Mouse (Mus musculus): ENCODE measurements around the gene Cdc20. TPM values are rescaled to one million over a fixed set of nuclear protein-coding genes. Genes with fewer than 3 reads are reported as not detected.

The Cdc20 gene
- polyA plus RNA-seq, 1 experiment from 2014 or later: 164 TPM

DNA sequence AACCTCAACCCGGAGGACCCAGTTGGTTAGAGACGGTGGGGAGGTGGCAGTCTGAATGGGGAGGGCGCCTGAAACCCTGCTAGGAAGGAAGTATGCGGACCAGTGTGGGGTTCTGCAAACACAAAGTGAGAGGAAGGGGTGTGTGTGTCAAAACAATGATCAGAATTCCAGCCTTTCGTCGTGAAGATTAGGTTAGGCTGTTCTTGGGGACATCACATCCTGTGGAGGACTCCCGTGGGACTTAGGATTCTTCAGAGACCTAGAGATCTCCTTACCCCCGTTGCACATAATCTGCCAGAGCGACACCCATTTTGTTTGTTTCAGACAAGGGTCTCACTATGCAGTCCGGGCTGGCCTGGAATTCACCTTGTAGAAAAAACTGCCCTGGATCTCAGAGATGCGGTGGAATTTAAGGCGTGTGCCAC lies 689 bp upstream of the Cdc20 start:
- Histone ChIP-seq H3K9me3 (no peaks in the 10 kb centered on the region), H3K4me1 (peaks cover 37% of the 10 kb centered on the region), H3K36me3 (peaks cover 17% of the 10 kb centered on the region), H3K27me3 (no peaks in the 10 kb centered on the region), H3K27ac (peak overlapping the region; percentile 93), H3K9ac (peak overlapping the region; percentile 33; the same call in 1 of the 2 replicates), H3K4me3 (peak overlapping the region; percentile 62), H3K4me2 (peak overlapping the region; percentile 96)
- WGBS: 5% methylated on average over 12 of the region's 12 CpGs
- no peak for ATAC-seq (ENCODE audit: insufficient number of reproducible peaks, low FRiP score, low TSS enrichment, low read depth)

DNA sequence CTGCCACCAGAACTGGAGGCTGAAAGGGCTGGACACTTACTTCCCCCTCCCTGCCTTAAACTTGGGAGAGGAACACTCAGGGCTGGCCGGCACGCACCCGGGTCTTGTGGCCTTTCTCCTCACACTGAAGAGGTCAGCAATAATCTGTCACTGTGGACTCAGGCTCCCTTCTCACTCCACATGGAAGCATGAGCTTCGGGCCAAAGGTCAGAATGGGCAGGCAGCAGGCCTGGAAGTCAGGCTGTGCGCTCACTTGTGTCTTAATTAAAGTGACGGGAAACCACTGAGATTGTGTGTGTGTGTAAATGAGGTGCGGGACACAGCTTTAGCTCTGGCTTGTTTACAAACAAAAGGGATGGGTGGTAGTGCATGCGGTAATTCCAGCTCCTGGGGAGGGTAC lies 4.8 kb downstream of the Cdc20 start:
- no peak overlapping the region for H3K27ac ChIP-seq
- no peaks in the 10 kb centered on the region for H3K9me3 ChIP-seq
- H3K4me1 ChIP-seq: peaks cover 58% of the 10 kb centered on the region
- H3K9ac ChIP-seq: no peak overlapping the region
- peaks cover 43% of the 10 kb centered on the region for H3K36me3 ChIP-seq
- no peak overlapping the region for H3K4me2 ChIP-seq
- 78% methylated on average over 8 of the region's 8 CpGs for WGBS
- no peaks in the 10 kb centered on the region for H3K27me3 ChIP-seq
- ATAC-seq (ENCODE audit: insufficient number of reproducible peaks, low FRiP score, low TSS enrichment, low read depth): no peak
- no peak overlapping the region for H3K4me3 ChIP-seq

DNA sequence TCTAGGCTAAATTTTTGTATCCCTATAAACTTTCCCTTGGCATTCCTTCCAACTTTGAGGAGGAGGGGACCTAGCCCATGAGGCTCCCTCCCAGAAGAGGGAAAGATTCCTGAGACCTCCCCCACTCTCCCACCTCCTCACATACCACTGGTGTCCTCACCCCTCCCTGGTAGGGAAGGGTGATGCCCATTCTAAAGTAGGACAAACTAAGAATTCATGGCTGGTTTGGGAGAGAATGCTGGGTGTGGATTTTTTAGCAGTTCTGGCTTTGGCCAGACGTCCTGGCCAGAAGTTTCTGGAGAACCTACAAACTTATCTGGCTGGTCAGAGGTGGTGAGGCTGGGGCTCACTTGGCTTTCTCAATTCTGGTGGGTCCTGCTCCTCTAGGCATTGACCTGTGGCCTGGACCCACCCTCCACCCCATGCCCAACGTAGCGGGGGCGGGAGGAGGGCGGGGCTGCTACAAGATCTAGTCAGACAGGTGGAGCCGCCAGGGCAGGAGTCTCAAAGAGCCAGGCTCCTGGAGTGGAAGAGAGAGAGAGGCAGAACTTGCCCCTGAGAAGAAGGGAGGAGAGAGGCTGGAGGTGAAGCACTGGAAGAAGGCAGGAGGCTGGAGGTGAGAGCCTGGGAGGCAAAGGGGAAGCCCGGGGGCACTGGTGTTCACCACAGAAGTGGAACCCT lies 7.8 kb downstream of the Cdc20 start:
- H3K4me3 ChIP-seq: peak overlapping the region; percentile 77
- H3K27me3 ChIP-seq: no peaks in the 10 kb centered on the region
- peak overlapping the region; percentile 88 for H3K4me2 ChIP-seq
- ATAC-seq (ENCODE audit: insufficient number of reproducible peaks, low FRiP score, low TSS enrichment, low read depth): no peak
- peak overlapping the region; percentile 76; the same call in 1 of the 2 replicates for H3K9ac ChIP-seq
- peaks cover 40% of the 10 kb centered on the region for H3K36me3 ChIP-seq
- H3K27ac ChIP-seq: peak overlapping the region; percentile 91
- 44% methylated on average over 7 of the region's 7 CpGs for WGBS
- H3K4me1 ChIP-seq: peaks cover 38% of the 10 kb centered on the region
- no peaks in the 10 kb centered on the region for H3K9me3 ChIP-seq

DNA sequence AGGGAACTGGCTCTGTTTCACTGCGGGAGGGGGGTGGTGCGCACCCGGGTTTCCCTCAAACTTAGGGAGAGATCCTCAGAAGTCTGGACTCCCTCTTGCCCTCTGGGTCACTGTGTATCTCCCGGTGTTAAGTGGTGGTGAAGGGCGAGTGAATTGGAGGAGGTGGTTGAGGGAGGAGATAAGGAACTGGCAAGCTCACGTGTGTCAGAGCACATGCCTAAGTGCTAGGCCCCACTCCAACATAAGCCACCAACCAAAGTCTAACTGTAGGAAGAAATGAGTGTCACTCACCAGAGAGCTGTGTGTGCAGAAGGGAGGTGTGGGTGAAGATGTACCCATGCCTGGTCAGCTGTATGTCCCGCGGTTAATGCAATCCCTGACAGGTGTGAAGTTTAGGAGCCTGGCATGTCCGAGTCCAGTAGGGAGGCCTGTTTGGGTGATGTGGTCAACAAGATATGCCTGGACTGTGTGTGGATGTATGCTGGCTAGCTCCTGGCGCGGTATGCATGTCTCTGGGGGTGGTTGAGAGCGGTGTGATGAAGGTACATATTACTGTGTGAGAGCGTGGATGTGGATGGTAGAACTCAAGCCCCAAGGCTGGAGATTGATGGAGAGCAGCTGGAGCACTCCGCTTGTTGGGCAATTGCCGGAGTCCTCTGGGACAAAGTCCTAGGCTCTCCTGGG lies 8.5 kb downstream of the Cdc20 start:
- H3K36me3 ChIP-seq: peaks cover 35% of the 10 kb centered on the region
- peak overlapping the region; percentile 77 for H3K4me3 ChIP-seq
- H3K4me1 ChIP-seq: peaks cover 36% of the 10 kb centered on the region
- H3K27me3 ChIP-seq: no peaks in the 10 kb centered on the region
- ATAC-seq (ENCODE audit: insufficient number of reproducible peaks, low FRiP score, low TSS enrichment, low read depth): no peak
- WGBS: 29% methylated on average over 15 of the region's 15 CpGs
- peak overlapping the region; percentile 88 for H3K4me2 ChIP-seq
- H3K9me3 ChIP-seq: no peaks in the 10 kb centered on the region
- peak overlapping the region; percentile 76 for H3K9ac ChIP-seq
- H3K27ac ChIP-seq: peak overlapping the region; percentile 91

DNA sequence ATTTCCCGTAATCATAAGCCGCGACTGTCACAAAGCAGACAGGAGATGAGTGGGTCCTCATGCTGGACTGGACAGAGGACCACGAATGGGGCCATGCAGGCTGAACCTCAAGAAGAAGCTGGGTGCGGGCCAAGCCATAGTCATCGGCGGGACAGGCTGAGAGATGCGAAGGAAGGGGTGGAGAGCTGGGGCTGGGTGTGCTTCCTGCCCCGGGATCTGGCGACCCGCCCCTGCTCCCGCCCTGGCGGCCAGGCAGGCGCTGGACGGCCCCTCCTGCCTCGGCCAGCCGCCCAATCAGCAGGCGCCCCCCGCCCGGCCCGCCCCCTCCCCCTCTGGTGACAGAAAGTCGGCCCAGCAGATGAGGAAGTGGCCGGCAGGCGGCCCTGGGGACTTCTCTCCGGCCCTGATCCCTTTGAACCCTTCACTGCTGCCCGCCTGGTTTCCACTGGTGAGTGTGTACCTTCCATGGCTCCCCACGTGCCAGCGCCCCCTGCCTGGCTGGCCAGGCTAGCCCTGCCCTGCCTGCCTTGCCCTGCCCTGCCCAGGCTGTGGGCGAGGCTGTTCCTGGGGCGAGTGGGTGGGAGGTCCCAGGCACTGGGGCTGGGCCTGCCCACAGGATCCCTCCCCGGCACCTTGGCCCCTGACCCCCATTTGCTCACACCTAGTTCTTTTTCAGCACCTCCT lies 9.2 kb downstream of the Cdc20 start, which contains the start of gene Elovl1:
TSS of gene Elovl1 (plus strand) at position 326 of the 684 bp plus-strand sequence.
- H3K9ac ChIP-seq: peak within 1 kb of the TSS; percentile 76
- no peaks in the 10 kb centered on the region for H3K9me3 ChIP-seq
- WGBS: under 1% methylated on average over 28 of the region's 31 CpGs
- H3K4me3 ChIP-seq: peak within 1 kb of the TSS; percentile 77
- peak within 1 kb of the TSS; percentile 88 for H3K4me2 ChIP-seq
- H3K27me3 ChIP-seq: no peaks in the 10 kb centered on the region
- peak within 1 kb of the TSS; percentile 91 for H3K27ac ChIP-seq
- peaks cover 32% of the 10 kb centered on the region for H3K4me1 ChIP-seq
- peak; percentile 93 for ATAC-seq (ENCODE audit: insufficient number of reproducible peaks, low FRiP score, low TSS enrichment, low read depth)
- H3K36me3 ChIP-seq: peaks cover 27% of the 10 kb centered on the region

DNA sequence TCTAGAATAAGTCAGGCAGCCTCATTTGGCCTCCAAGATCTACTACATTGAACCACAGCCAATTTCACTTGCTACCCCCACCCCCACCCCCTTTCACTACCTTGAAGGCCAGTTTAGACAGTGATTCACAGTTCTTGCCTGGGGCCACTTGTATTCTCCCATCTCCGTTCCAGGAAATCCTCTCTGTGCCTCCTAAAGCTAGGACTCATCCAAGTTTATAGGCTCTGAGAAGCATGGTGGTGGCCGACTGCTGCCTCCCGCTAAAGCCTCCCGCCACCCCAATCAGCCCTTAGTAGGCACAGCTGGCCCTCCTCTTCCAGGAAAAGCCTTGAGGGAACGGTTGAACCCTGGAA lies 9.8 kb downstream of the Cdc20 start:
- peak overlapping the region; percentile 77 for H3K4me3 ChIP-seq
- H3K27ac ChIP-seq: peak overlapping the region; percentile 91
- peak overlapping the region; percentile 52 for H3K9ac ChIP-seq
- H3K4me2 ChIP-seq: peak overlapping the region; percentile 88
- no peaks in the 10 kb centered on the region for H3K27me3 ChIP-seq
- H3K9me3 ChIP-seq: no peaks in the 10 kb centered on the region
- H3K4me1 ChIP-seq: peaks cover 32% of the 10 kb centered on the region
- WGBS: 0% methylated on average over 5 of the region's 5 CpGs
- ATAC-seq (ENCODE audit: insufficient number of reproducible peaks, low FRiP score, low TSS enrichment, low read depth): peak; percentile 46
- peaks cover 25% of the 10 kb centered on the region for H3K36me3 ChIP-seq

DNA sequence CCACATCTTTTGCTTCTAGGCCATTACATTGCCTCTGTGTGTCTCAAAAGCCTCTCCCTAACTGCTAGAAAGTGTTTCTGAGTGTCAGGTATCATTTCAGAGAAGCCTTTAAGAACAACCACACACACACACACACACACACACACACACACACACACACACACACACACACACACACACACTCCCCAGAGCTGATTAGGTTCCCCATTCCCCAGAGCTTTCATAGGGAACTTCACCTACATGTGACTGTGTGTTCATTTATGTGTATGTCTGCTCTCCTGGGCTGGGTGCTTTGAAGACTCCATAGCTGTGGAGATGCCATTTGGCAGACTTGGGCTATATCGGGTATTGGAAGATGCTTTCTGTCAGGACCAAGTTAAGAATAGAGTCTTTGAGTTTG lies 11.8 kb downstream of the Cdc20 start:
- H3K9me3 ChIP-seq: no peaks in the 10 kb centered on the region
- peaks cover 22% of the 10 kb centered on the region for H3K36me3 ChIP-seq
- H3K27me3 ChIP-seq: no peaks in the 10 kb centered on the region
- H3K4me3 ChIP-seq: no peak overlapping the region
- peaks cover 32% of the 10 kb centered on the region for H3K4me1 ChIP-seq
- 95% methylated on average over 1 of the region's 1 CpGs for WGBS
- no peak overlapping the region for H3K27ac ChIP-seq
- no peak for ATAC-seq (ENCODE audit: insufficient number of reproducible peaks, low FRiP score, low TSS enrichment, low read depth)
- H3K9ac ChIP-seq: no peak overlapping the region
- no peak overlapping the region for H3K4me2 ChIP-seq

DNA sequence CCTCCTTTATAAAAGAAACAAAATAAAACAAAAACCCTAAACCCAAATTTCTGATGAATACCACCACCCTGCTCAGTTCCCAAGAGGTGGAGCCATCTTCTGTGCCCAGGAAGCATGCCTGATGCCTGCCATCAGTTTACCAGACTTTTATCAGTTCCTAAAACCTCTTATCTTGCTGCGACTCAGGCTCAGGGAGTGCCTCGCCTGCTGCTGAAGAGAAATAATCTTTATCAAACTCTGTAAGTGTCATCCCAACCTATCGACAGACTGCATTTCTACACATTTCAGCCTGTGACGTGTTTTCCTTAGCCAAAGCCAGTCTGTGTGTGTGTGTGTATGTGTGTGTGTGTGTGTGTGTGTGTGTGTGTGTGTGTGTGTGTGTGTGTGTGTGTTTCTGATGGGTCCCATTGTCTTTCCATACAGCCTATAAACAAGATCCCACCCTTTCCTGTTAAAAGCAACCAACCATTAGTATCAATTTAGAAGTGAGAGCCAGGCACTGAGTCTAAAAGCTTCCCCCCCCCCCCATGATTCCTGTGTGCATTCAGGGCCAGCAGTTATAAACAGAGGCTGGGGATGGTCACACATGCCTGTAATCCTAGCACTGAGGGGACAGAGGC lies 12.5 kb downstream of the Cdc20 start:
- Histone ChIP-seq H3K9ac (no peak overlapping the region), H3K36me3 (peaks cover 27% of the 10 kb centered on the region), H3K4me2 (no peak overlapping the region), H3K9me3 (no peaks in the 10 kb centered on the region), H3K4me1 (peaks cover 25% of the 10 kb centered on the region), H3K27me3 (no peaks in the 10 kb centered on the region), H3K27ac (no peak overlapping the region), H3K4me3 (no peak overlapping the region)
- WGBS: 86% methylated on average over 4 of the region's 4 CpGs
- ATAC-seq (ENCODE audit: insufficient number of reproducible peaks, low FRiP score, low TSS enrichment, low read depth): no peak

DNA sequence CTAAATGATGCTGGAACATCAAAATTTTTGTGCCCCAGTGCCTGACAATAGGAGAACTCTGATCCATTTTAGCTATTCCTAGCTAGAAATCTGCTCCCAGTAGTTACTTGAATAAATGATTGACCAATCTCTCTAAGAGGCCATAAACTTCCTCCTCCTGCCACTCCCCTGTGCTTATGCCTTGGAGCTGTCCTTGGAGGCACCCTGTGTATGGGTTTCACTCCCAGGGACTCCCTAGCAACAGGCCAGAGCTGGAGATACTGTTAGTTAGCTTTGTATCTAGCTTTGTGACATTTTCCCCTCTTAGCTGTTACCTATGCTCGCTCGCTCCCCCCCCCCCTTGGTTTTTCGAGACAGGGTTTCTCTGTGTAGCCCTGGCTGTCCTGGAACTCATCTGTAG lies 15.8 kb downstream of the Cdc20 start:
- Histone ChIP-seq H3K4me1 (no peaks in the 10 kb centered on the region), H3K36me3 (peaks cover 56% of the 10 kb centered on the region), H3K27me3 (no peaks in the 10 kb centered on the region), H3K9ac (no peak overlapping the region), H3K4me2 (no peak overlapping the region), H3K27ac (no peak overlapping the region), H3K9me3 (no peaks in the 10 kb centered on the region), H3K4me3 (no peak overlapping the region)
- WGBS: 95% methylated on average over 3 of the region's 3 CpGs
- ATAC-seq (ENCODE audit: insufficient number of reproducible peaks, low FRiP score, low TSS enrichment, low read depth): no peak

DNA sequence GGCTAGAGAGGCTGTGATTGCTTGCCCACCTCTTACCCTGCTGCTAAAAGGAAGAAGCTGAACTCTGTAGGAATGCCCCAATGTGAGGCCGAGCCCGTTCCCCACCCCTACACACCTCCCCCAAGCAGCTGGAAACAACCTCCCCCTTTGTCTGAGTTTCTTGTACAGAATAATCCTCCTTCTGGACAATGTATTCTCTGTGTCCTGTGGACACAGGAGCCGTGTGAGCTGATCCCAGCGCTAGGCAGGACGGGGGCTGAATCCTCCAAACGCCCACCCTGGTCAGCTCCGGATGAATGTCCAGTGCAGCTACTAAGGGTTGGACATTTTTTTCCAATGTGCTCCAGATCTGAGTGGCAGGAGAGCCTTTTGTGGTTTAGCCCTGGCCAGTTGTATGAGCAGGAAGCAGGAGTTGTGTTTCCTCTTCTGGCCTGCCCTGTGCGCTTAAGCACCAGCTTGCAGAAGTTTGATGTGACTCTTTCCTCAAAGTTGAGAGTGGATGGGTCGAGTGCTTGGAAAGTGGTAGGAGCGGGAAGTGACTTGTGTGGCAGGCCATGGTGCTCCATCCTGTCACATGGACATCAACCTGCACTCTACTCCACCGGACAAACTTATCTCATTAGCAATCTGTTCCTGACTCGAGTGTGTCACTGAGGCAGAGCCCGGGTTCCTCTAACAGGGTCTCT lies 19.9 kb downstream of the Cdc20 start:
- no peak overlapping the region for H3K4me2 ChIP-seq
- H3K9me3 ChIP-seq: no peaks in the 10 kb centered on the region
- H3K36me3 ChIP-seq: peaks cover 94% of the 10 kb centered on the region
- H3K4me1 ChIP-seq: no peaks in the 10 kb centered on the region
- no peak overlapping the region for H3K27ac ChIP-seq
- no peak overlapping the region for H3K4me3 ChIP-seq
- no peaks in the 10 kb centered on the region for H3K27me3 ChIP-seq
- no peak overlapping the region for H3K9ac ChIP-seq
- 0 out of 2 replicates have a peak, but pooled peaks have one; percentile 17 for ATAC-seq (ENCODE audit: insufficient number of reproducible peaks, low FRiP score, low TSS enrichment, low read depth)
- WGBS: 92% methylated on average over 13 of the region's 13 CpGs

DNA sequence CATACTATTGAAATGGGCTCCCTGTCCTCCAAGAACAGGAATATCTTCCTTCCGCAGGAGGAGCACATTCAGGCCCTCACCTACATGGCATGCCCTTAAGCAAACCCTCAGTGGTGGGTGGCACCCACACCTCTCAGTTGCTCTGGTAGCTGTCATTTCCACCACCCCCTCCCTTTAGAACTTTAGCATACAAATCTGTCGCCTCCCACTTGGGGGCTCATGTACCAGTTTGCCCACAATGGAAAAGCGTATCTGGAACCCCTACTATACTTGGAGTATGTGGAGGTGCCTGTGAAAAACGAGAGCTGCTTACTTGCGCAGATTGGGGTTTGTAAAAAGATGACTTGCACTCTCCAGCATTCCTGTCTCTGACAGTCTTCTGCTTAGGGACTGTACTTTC lies 20.8 kb downstream of the Cdc20 start:
- no peaks in the 10 kb centered on the region for H3K9me3 ChIP-seq
- no peak overlapping the region for H3K9ac ChIP-seq
- 90% methylated on average over 5 of the region's 5 CpGs for WGBS
- no peak for ATAC-seq (ENCODE audit: insufficient number of reproducible peaks, low FRiP score, low TSS enrichment, low read depth)
- no peak overlapping the region for H3K4me2 ChIP-seq
- no peaks in the 10 kb centered on the region for H3K27me3 ChIP-seq
- peaks cover 96% of the 10 kb centered on the region for H3K36me3 ChIP-seq
- no peak overlapping the region for H3K4me3 ChIP-seq
- H3K4me1 ChIP-seq: no peaks in the 10 kb centered on the region
- no peak overlapping the region for H3K27ac ChIP-seq

Data from limb, embryonic 15.5 days (tissue).